Mouse (Mus musculus) heart, adult 2 months (tissue): ENCODE results near the gene Fam3a.
A peak's percentile ranks its signal among the peaks of the same experiment; 100 is the strongest.

Experiments used
- CTCF ChIP-seq: fragments of 200-600 bp; IDR thresholded peaks from 2 replicates; pipeline ENCODE4 v1.8.1; 2022; ENCODE audit warnings: antibody characterized with exemption, mild to moderate bottlenecking, moderate library complexity
- EP300 ChIP-seq: fragments of 200-500 bp; IDR thresholded peaks from 2 replicates; pipeline ENCODE4 v1.6.1; 2011; ENCODE audit warnings: low read depth, low read length, control low read depth; ENCODE audit not compliant: insufficient read depth
- POLR2A ChIP-seq: fragments of 200-500 bp; IDR thresholded peaks from 2 replicates; pipeline ENCODE4 v1.6.1; 2011; ENCODE audit warnings: mild to moderate bottlenecking, low read depth, low read length, control low read depth; ENCODE audit not compliant: insufficient read depth

GRCm38 (mm10) chrX:74428826-74429276, 35.8 kb upstream of the Fam3a start, which contains the start of gene G6pdx:
- peak; percentile 71 for TF ChIP-seq POLR2A
- TF ChIP-seq CTCF: peak; percentile 49
- no peak for TF ChIP-seq EP300
